Mouse (Mus musculus) gastrocnemius, postnatal 36 days (tissue): ENCODE measurements at regions not wholly inside any gene's neighbourhood (a gene's known extent, or its start where the extent isn't known, plus 50 kb on each side); places are given as distances from the start of the nearest gene placed in this dataset.
A peak's percentile ranks its signal among the peaks of the same experiment; 100 is the strongest.
"Not testable (repeated sequence)": the region's sequence is repeated elsewhere in the genome, so short reads cannot be mapped to it uniquely, and the experiment has no call there.

ENCODE experiments used
- DNase-seq, 2 experiments: peaks; one replicate each; pipeline ENCODE4 v3.0.0; 2022
- intact Hi-C: fragments of 180-260 bp; cut with DNase I; formaldehyde crosslinking; loops from one replicate; pipeline ENCODE4 v1.15.1; 2025

DNA sequence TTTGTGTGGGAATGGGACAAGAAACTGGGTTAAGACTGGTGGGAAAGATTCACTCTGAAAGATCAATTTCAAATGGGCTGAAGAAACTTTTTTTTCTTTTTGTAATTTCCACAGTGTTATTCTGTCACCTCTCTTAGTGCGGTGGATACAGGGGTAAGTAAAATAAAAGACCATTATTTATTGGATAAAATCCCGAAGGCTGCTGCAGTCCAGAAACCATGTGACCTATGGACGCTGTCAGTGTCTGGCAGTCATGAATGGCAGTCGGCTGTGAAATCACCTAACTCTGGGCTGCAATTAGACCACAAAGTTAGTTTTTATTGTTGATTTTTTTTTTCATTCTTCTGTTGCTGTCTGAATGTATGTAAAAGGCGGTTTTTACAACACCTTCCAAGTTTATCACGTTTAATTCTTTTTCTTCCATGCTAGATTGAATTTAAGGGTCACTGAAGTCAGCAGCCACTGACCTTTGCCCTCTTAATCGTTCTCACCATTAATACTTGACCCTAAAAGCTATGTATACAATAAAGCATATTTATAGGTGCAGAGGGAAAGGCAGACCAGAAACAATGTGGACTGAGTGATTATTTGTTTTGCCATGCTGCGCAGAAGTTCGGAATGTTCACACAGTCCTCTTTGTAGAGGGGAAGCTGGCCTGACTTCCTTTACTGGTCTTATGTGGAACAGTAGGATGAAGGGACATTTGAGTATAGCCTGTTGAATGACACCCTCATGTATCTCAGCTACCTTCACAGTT is 182.7 kb downstream of the Bmp2 start:
- intact Hi-C loops: no loop called here
- no peak for DNase-seq

DNA sequence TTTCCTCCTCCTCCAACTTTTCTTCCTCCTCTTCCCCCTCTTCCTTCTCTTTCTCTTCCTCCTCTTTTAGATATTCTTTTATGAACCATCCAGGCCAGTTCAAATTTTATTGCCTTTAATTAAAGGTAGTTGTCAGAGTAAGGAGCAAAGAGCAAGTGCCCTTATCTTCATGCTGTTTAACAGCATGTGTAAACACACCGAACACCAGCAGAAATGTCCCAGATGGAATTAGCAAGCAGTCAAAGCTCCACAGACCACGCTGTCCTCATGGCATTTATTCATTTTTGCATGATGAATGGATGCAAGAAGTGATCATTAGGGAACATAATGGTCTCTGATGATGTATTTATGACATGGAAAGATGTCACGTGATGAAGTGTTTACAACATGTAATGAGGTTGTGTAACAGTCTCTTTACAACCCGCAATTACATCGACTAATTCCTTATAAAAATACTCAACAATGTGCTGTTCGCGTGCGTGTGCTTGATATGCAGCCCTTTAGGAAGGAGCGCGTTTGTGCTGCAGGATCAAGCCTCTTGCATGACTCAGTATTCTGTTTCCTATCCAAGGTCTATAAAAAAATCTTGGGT is 187.0 kb downstream of the Bmp2 start:
- DNase-seq: no peak
- intact Hi-C loops: no loop called here

DNA sequence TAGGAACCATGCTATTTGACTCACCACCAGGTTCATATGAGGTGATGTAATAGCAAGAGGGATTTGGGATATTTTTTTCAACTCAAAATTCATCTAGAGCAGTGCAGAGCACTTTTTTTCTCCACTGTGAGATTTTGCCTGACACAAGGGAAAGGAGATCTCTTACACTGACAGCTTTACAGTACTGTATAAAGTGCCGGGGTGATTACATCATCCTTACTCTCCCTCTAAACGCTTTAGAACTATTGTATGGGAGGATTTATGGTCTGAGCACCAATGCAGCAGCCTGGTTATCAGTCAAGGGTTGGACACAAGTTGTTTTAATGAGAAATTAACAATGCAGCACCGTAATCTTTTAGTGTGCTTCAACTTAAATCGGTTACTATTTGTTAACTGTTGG is 196.5 kb downstream of the Bmp2 start:
- intact Hi-C loops: no loop called here
- DNase-seq: no peak

DNA sequence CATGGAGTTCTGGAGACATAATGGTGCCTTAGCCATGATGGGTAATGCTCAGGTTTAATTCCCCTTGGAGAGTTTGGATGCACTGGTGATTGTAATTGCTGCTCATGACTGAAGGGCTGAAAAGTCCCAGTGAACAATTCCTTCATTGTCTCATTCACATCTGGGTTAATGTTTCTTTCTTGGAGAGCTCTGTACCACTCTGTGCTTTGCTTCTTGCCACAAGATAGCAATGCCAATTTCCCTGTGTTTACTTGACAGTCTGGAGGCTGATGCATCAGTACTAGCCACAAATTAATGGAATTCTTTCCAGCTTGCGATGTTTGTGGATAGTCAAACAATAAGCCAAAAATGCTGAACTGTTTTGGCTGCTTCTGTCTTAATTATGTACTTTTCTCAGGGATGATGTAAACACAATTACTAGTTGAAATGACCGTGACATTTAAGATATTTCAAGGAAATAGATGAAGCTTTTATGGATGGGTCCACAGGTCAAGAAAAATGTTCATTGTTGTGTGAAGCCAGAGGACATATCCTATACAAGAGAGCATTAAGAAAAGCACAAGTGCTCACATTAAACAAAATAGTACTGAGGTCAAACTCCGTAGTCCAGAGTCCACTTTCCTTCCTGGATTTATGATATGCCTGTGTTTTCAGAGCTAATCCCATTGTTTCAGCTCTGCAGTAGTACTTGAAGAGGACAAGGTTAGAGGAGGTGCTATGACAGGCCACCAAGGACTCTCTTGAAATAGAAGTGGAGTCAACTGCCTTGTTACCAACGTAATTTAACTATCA is 198.1 kb downstream of the Bmp2 start:
- intact Hi-C loops: no loop called here
- DNase-seq: no peak

DNA sequence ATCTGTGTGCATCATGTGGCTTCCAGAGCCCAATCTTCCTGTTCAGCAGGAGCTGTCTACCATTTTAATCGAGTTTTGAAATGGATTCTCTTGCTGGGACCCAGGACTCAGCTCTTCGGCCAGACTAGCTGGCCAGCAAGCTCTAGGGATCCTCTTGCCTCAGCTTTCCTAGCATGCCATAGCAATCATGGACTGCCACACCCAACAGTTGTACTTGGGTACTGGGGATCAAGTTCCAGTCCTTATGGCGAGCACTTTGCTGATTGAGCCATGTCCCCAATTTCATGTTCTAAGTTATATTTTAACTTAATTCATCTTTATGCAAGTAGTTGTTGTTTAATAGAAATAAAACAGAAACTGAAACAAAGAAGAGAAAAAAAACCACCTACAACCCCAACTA is 202.1 kb downstream of the Bmp2 start:
- intact Hi-C loops: no loop called here
- DNase-seq: no peak

DNA sequence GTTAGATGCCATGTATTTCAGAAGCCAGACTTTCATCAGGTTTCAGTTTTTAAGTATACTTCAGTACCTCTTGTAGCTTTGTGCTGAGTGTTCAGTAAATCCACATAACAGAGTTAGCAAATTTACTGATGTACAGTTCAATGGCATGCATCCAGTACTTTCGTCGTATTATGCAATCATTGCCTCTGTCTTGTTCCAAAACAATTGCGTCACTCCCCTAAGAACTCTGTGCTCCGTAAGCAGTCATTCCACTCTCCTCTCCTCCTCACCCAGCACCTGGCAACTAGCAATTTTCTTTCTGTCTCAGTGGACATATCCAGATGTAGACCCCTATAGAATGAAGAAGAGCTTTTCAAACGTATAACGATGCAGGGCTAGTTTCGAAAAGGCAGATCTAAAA is 209.5 kb downstream of the Bmp2 start:
- DNase-seq: peak in 1 of 2 experiments; percentile 10

DNA sequence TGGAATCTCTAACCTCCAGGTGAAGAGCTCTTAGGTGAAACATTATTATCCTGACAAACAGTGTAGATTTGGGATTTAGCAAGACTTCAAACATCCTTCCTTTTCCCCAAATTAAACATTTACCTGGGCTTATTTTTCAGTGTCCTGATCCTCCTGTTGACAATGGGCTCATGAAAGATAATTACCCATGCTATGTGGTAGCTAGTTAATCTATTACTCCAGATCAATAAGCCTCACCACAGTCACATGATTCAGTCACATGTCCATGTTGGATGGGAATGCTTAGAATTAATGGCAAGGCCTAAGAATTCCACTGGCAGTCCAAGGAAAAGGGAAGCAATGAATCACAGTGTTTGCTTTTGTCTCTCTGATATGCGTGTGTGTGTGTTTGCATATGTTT is 216.6 kb downstream of the Bmp2 start:
- intact Hi-C loops: no loop called here
- no peak for DNase-seq

More for the DNA sequence above, 209.5 kb downstream of the Bmp2 start:
- intact Hi-C loops: no loop called here

DNA sequence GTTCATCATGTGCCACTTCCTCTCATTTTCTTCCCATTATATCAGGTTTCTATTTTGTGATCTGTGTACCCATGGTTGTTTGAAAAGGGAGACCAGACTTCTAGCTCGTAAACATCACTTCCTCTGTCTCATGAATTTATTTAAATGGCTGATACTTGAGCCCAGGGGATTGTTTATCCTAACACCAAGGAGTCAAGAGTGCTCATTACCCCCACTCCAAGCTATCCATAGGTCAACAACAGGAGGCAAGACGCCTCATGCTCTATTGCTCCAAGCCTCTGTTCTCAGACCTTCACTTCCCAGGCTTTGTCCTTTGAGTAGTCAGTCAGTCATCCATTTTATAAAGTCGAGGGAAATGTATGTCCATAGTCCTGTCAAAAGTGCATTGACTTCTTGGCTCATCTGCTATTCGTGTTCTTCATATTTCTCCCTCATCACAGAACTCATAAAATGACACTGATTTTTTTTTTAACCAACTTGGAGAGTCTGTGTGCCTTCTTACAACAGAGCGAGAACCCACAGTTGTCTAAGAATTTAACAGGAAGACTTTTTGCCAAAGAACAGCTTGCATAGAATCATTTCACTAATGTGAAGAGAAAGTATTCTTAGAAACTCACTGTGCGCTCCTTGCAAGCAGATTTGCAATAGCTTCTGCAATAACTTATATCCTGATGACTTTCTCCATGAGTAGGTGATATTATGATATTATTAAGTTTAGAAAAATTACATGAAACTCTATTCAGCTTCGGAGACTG is 231.8 kb downstream of the Bmp2 start:
- no peak for DNase-seq
- intact Hi-C loops: no loop called here

DNA sequence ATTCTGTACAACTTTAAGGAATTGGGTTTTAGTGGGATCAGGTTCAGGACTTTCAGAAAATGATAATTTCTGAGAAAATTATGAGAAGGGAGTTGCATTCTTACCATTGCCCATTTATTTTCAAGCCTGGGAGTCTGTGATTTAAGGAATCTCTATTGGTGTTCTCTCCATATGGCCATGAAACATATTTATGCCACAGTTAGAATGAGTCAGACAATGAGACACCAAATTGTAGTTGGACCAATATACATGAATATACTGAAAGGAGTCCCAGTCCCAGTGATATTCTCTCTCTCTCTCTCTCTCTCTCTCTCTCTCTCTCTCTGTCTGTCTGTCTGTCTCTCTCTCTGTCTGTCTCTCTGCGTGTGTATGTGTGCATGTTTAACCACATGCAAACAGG is 239.1 kb downstream of the Bmp2 start:
- DNase-seq: no peak
- intact Hi-C loops: loop anchor here (5.0 kb wide), 1 partner anchor 691 kb away; no protein-coding TSS in a partner anchor

DNA sequence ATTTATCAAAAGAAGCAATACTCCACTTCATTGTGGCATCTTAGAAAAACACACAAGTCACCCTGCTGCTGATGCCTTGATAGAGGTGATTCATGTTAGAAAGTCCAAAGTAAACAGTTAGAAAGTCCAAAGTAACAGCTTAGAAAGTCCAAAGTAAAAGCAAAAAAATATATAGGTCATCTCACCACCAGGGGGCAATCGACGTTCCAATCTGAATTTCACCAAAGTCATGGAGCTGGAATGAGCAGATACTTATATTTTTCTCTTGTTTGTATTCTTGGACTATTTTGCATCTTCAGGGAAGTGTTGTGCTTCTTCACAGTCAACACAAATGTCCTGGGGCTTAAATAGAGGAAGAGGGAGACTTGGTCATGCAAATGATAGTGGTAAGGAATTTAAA is 241.3 kb downstream of the Bmp2 start:
- no peak for DNase-seq
- intact Hi-C loops: loop anchor here (5.0 kb wide), 1 partner anchor 689 kb away; no protein-coding TSS in a partner anchor

DNA sequence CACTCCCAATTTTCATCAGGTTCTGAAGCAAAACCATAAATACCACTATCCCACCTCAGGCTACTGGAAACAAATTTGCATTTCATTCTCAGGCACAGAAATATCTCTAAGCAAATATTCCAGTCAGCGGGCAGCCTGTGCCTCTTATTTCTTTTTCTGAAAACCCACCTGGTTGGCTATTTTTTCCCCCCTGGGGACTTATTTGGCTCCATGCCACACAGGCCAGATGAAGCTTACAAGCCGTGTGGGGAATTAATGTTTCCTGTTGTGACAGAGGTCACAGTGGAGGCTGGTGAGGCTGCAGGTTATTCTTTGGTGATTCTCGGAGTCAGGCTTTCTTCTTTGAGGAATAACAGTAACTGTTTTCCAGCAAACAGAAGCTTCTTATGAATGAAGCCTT is 250.7 kb downstream of the Bmp2 start:
- DNase-seq: no peak
- intact Hi-C loops: no loop called here

DNA sequence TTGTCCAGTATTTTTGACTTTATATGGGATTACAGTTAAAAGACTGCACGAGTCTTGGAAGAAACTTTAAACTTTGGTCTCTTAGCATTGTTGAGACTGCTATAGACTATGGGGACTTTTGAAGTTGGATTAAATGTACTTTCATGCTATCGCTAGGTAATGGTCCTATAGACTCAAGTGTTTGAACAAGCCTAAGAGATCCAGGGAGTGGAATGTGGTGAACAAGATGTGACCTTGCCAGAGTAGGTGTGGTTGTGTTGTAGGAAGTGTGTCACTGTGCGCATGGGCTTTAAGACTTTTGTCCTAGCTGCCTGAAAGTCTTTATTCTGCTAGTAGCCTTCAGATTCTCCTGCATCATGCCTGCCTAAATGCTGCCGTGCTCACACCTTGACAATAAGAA is 269.5 kb downstream of the Bmp2 start:
- intact Hi-C loops: no loop called here
- no peak for DNase-seq

DNA sequence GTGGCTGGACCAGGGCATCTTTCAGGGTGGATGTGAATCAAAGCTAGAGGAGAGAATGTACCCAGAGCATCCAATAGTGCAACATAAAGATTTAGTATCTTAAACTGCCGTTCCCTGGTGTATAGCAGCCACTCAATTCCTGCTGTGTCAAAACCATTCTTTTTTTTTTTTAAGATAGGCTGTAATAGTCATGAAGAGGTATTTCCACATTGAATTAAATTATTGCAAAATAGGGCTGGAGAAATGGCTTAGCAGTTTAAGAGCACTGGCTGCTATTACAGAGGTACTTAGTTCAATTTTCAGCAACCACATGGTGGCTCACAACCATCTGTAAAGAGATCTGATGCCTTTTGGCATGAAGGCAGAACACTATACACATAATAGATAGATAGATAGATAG is 277.4 kb downstream of the Bmp2 start:
- intact Hi-C loops: no loop called here

DNA sequence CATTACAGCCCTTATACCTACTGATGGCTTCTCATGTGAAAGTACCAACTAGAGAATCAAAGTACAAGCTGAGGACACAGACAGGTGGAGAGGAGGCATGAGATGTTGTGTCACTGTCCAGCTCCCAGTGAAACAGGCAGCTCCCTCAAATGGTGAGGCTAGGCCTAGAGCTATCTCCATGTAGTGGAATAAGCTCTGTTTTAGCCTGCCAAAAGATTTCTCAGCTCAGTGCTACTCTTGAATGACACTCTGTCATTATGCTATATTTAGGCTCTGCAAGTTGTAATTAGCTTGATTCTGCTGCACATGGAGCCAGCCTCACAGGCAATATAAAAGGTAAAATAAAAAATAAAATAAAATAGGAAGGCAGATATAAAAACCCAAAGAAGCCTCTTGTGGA is 298.5 kb downstream of the Bmp2 start:
- intact Hi-C loops: no loop called here
- DNase-seq: no peak

More for the DNA sequence above, 277.4 kb downstream of the Bmp2 start:
- no peak for DNase-seq

DNA sequence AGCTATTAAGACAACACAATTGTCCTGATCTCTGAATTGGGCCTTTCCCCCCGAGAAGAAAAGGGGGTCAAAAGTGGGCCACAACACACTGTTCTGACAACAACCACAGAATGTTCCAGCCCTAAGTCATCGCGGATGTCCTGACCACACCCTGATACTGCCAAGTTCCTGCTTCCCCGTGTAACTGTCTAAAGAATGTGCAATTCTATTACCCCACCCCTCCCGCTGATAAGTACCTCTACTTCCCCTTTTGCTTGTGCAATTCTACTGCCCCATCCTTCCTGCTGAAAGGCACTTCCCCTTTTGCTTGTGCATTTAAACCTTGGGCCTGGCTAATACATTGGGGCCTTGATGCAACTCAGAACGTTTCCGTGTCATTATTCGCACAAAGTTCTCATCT is 323.0 kb downstream of the Bmp2 start:
- DNase-seq: not testable (repeated sequence)

DNA sequence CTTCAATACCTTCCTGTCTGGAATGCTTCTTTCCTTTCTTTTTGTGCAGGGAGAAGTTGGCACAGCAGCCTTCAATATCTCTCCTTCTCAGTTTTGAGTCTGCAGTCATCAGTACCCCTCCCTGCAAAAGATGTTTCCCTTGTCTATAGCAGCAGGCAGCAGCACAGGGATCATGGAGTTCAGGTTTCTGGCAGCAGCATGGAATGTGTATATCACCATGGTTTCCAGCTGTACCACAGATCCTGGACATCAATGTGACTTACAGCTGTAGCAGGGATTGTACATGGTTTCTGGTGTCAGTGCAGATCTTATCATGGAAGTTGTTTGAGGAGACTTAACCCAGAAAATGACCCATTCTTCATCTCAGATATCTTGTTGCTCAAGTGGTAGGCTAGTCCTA is 331.7 kb downstream of the Bmp2 start:
- no peak for DNase-seq
- intact Hi-C loops: no loop called here

More for the DNA sequence above, 323.0 kb downstream of the Bmp2 start:
- intact Hi-C loops: not testable (repeated sequence)

DNA sequence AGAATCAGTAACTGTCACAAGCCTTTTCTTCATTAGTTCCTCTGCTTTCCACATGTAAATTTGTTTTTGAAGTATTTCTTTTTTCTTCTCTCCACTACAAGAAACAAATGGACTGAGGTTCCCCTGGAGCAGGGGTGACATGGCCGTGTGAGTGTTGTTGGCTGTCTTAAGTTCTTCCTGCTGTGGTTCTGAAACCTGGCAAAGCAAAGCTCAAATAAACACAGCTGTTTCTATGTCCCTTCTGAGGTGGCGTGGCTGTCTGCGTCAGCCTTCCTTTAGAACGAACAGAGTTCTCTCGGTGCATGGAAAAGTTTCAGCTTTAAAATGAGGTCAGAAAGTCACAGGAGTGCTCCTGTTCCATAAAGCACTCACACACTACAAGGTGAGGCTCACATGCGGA is 354.3 kb downstream of the Bmp2 start:
- intact Hi-C loops: no loop called here
- no peak for DNase-seq
